Mouse (Mus musculus) spleen, adult 2 months (tissue): ENCODE results near the gene Cdh8. TPM values are rescaled to one million over a fixed set of nuclear protein-coding genes. Genes with fewer than 3 reads are reported as not detected.
"Not testable (repeated sequence)": the region's sequence is repeated elsewhere in the genome, so short reads cannot be mapped to it uniquely, and the experiment has no call there.

Source experiments
- DNase-seq, 2 experiments: peaks; one replicate each; pipeline versions ENCODE4 v3.0.0 to v3.0.0-alpha.2; 2012 to 2021; ENCODE audit warnings: low spot score in 2 of 2, low read depth in 1 of 2
- H3K27ac ChIP-seq: fragments of 200-500 bp; 2 replicates; pipeline ENCODE4 v1.5.1; 2012; ENCODE audit warnings: low read length, inconsistent platforms; ENCODE audit not compliant: insufficient read depth
- H3K27me3 ChIP-seq: fragments of 200-500 bp; 2 replicates; pipeline ENCODE4 v1.6.1; 2012; ENCODE audit warnings: mild to moderate bottlenecking, moderate library complexity, low read length, inconsistent platforms; ENCODE audit not compliant: control insufficient read depth, insufficient read depth
- H3K36me3 ChIP-seq: fragments of 200-500 bp; 2 replicates; pipeline ENCODE4 v1.6.1; 2012; ENCODE audit warnings: mild to moderate bottlenecking, low read length, inconsistent platforms; ENCODE audit not compliant: control insufficient read depth, insufficient read depth
- H3K4me1 ChIP-seq: fragments of 200-500 bp; 2 replicates; pipeline ENCODE4 v1.6.1; 2011; ENCODE audit warnings: inconsistent platforms; ENCODE audit not compliant: control insufficient read depth, insufficient read depth, insufficient read length
- H3K4me3 ChIP-seq: fragments of 200-500 bp; 2 replicates; pipeline ENCODE4 v1.5.1; 2011; ENCODE audit warnings: mild to moderate bottlenecking, inconsistent platforms; ENCODE audit not compliant: insufficient read depth, insufficient read length; ENCODE audit errors: extremely low read depth
- CTCF ChIP-seq: fragments of 200-500 bp; IDR thresholded peaks from 2 replicates; pipeline ENCODE4 v1.5.1; 2011; ENCODE audit warnings: mild to moderate bottlenecking, inconsistent platforms; ENCODE audit not compliant: insufficient read depth, insufficient read length, insufficient replicate concordance; ENCODE audit errors: extremely low read depth
- POLR2A ChIP-seq: fragments of 200-500 bp; IDR thresholded peaks from 2 replicates; pipeline ENCODE4 v1.6.1; 2011; ENCODE audit warnings: low read depth, low read length, inconsistent platforms
- WGBS: fragments of 180-500 bp; shearing (Covaris S2); methylation state at CpG from one replicate; pipeline ENCODE4 v1.1.7; 2018; 5-methylcytosine and 5-hydroxymethylcytosine counted together
- polyA plus RNA-seq: library from polyadenylated mRNA; depleted of rRNA; stranded (reverse); fragments of >200 nt; gene quantifications from 2 replicates; pipeline ENCODE4 v1.2.3, GENCODE M21; 2012

Cdh8 gene
- polyA plus RNA-seq, 1 experiment, result 0.85 TPM

DNA sequence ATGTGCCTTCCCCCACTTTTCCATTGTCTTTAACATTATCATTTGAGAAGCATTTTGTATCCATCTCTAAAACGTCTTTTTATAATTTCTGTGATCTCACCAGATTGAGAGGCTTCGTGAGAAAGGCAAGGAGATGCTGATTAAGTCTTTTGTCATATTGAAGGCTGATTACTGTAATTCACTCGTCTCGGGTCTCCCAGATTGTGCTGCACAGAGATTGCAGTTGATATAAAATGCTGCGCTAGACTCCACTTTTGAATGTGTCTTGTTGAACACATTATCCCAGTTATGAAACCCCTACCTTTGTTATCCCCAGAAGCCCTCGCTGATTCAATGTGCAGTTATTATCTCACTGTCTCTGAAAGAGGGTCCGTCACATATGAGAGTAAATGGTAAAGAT lies 211.1 kb downstream of the Cdh8 start:
- Histone ChIP-seq H3K27me3 (no peaks in the 10 kb centered on the region), H3K4me1 (no peaks in the 10 kb centered on the region), H3K36me3 (no peaks in the 10 kb centered on the region), H3K27ac (no peak overlapping the region), H3K4me3 (no peak overlapping the region)
- 80% methylated on average over 7 of the region's 7 CpGs for WGBS
- no peak for DNase-seq
- TF ChIP-seq CTCF (no peak), POLR2A (no peak)

DNA sequence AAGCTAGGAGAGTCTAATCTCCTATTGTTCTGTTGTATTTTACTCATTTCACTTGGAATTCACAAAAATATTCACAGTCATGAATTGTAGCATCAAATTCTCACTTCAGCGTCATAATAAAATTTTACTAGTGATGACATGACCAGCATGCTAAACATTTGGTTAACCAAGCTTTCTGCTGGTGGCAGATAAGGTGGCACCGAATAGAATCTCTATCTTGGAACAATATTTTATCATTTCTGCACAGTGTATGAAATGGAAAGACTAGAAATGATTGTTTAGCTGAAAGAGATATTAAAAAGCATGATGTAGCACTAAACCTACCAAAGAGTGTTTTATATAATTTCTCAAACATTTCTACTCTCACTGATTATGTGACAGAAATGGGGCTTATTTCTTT lies 225.6 kb downstream of the Cdh8 start:
- TF ChIP-seq POLR2A (no peak), CTCF (no peak)
- H3K27me3 ChIP-seq, result no peaks in the 10 kb centered on the region
- no peaks in the 10 kb centered on the region for H3K4me1 ChIP-seq
- 77% methylated on average over 2 of the region's 2 CpGs for WGBS
- no peak overlapping the region for H3K27ac ChIP-seq
- no peak overlapping the region for H3K4me3 ChIP-seq
- no peak for DNase-seq
- H3K36me3 ChIP-seq, result no peaks in the 10 kb centered on the region

DNA sequence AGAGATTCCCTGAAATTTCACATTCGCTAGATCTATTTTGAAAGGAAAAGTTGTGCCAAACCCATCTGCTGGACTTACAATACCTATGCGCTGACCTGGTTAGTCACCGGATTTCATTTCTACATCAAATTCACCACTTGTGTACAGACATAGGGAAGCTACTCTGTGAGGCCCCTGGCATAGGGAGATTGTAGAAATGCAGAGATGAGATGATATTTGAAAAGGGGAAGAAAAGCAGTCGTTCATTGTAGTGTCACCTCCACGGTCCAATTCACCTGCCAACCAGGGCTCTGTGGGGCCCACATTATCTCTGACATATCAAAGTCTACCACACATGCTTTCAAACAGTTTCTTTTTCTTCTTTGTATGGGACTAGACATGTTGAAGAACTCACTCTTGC lies 229.4 kb downstream of the Cdh8 start:
- H3K27ac ChIP-seq, result no peak overlapping the region
- no peaks in the 10 kb centered on the region for H3K4me1 ChIP-seq
- H3K4me3 ChIP-seq, result no peak overlapping the region
- no peaks in the 10 kb centered on the region for H3K27me3 ChIP-seq
- TF ChIP-seq CTCF, result no peak
- no peak for TF ChIP-seq POLR2A
- DNase-seq, result no peak
- WGBS, result 88% methylated on average over 5 of the region's 5 CpGs
- H3K36me3 ChIP-seq, result no peaks in the 10 kb centered on the region

DNA sequence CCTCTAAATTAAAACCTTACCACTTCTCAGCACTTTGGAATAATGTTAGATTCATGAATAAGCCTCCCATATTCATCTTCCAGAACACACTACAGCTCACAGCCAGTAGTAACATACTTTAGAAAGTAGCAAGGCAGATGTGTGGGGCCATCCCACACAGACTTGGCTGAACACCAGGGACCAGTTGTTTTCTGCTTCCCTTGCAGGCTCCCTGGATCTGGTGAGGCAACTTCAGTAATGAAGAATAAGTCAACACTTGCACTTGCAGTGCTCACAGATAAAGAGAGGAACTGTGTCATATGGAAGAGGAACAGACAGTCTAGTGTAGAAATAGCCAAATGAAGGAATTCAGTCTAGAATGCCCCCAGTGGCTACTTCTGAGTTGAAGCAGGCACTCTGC lies 232.1 kb downstream of the Cdh8 start:
- TF ChIP-seq POLR2A (no peak), CTCF (no peak)
- H3K27me3 ChIP-seq, result no peaks in the 10 kb centered on the region
- no peak overlapping the region for H3K27ac ChIP-seq
- H3K4me1 ChIP-seq, result no peaks in the 10 kb centered on the region
- no peak overlapping the region for H3K4me3 ChIP-seq
- H3K36me3 ChIP-seq, result no peaks in the 10 kb centered on the region
- DNase-seq, result no peak

DNA sequence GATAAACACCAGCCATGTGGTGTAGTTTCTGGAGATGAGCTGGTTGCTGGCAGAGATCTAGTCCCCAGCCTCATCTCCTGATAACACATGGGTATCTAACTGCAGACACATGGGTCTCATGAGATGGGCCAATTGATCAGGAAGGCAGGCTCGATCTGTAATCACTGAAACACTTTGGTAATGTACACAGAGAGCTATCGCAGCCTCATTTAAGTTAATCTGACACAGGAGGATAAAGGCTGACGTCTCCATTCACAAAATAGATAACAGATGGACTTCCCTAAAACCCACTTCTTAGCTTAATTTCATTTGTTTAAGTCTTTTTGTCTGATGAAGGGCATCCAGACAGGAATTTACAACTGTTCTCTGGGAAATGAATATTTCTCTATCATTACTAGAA lies 249.3 kb downstream of the Cdh8 start:
- Histone ChIP-seq H3K36me3 (no peaks in the 10 kb centered on the region), H3K27me3 (no peaks in the 10 kb centered on the region), H3K4me1 (no peaks in the 10 kb centered on the region), H3K27ac (no peak overlapping the region), H3K4me3 (no peak overlapping the region)
- DNase-seq, result no peak
- WGBS, result 72% methylated on average over 3 of the region's 3 CpGs
- TF ChIP-seq POLR2A (no peak), CTCF (no peak)

DNA sequence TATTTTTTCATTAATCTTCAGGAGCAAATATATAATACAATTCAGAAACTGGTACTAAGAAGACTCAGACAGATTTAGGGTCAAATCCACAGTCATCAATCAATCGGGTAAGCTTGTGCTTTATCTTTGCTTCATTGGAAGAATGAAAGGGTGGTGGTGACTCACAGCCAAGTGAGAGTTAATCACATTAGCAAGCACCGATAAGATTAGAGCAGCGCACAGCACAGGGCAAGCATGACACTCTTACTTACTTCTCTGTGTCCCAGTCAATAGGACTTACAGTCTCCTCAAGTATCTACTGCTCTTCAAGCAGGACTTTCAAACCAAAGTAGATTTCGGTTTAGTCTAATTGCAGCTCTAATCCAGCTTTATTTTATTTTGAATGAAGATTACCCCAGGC lies 254.6 kb downstream of the Cdh8 start:
- Histone ChIP-seq H3K36me3 (no peaks in the 10 kb centered on the region), H3K27me3 (no peaks in the 10 kb centered on the region), H3K4me3 (no peak overlapping the region), H3K4me1 (no peaks in the 10 kb centered on the region), H3K27ac (no peak overlapping the region)
- DNase-seq, result no peak
- TF ChIP-seq CTCF, result no peak
- TF ChIP-seq POLR2A, result no peak
- WGBS, result 69% methylated on average over 4 of the region's 4 CpGs

DNA sequence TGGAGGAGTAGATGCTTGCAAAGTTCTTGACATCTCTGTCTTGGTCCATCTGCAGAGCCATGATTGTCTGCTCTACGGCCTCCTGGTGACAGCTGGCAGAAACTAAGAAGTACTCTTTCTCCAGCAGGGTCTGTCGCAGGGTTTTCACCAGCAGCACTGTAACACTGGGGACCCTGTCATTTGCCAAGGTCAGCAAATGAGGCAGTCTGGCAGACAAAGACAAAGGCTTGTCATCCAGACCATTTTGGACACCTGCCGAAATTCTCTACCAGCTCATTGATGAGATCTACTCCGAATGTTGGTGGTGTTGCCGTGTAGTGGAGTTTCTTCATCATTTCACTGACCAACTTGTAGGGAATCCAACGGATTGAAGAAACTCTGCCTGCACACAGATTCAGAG lies 270.8 kb downstream of the Cdh8 start:
- DNase-seq, result no peak
- TF ChIP-seq CTCF (no peak), POLR2A (no peak)
- Histone ChIP-seq H3K4me3 (no peak overlapping the region), H3K27me3 (no peaks in the 10 kb centered on the region), H3K4me1 (no peaks in the 10 kb centered on the region), H3K36me3 (no peaks in the 10 kb centered on the region), H3K27ac (no peak overlapping the region)
- 85% methylated on average over 6 of the region's 6 CpGs for WGBS

DNA sequence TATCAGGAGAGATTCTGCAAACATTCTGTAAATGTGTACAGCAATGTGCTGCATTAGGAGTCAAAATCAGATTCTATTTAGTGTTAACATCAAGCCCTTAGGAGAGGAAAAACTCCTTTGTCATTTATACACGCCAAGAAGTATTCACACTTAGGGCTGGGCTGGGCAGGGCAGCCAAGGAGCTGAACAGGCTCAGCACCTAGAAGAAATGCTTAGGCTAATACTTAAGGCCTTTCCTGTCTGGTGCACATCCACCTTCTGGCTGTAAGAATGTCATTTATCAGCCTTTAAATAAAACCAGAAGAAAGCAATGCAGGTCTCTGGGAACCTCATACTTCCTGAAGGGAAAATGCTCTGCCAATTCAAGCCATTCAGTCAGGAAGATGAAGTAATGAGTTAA lies 271.5 kb downstream of the Cdh8 start:
- H3K36me3 ChIP-seq, H3K4me3 ChIP-seq, DNase-seq, H3K27ac ChIP-seq, H3K4me1 ChIP-seq, H3K27me3 ChIP-seq: not testable (repeated sequence)
- WGBS, result 64% methylated on average over 1 of the region's 1 CpGs
